Mouse (Mus musculus): ENCODE data around the gene Snx5. TPM values are rescaled to one million over a fixed set of nuclear protein-coding genes. Genes with fewer than 3 reads are reported as not detected.

Snx5 gene
- total and polyA plus RNA-seq, 3 experiments, result 136 to 835 (median 213) TPM

GRCm38 (mm10) chr2:144291600-144292305 lies 21.0 kb upstream of the Snx5 start:
- Histone ChIP-seq H3K4me1 (ENCODE audit: control insufficient read depth in 1 of 2, insufficient read depth in 2 of 2, low read length in 2 of 2) (no peaks in the 10 kb centered on the region), H3K36me3 (ENCODE audit: control insufficient read depth in 1 of 2, insufficient read depth in 2 of 2, low read length in 2 of 2) (no peaks in the 10 kb centered on the region), H3K79me2 (ENCODE audit: control insufficient read depth, insufficient read depth, low read length, poor library complexity) (no peaks in the 10 kb centered on the region), H3K27me3 (ENCODE audit: control insufficient read depth in 1 of 2, insufficient read depth in 2 of 2, low read length in 2 of 2) (no peaks in the 10 kb centered on the region; a peak in 1 of 4 replicates), H3K9ac (ENCODE audit: control insufficient read depth, low read depth, low read length, poor library complexity, severe bottlenecking) (no peak overlapping the region), H3K9me3 (replicated peaks; ENCODE audit: insufficient read depth, low read length) (no peaks in the 10 kb centered on the region), H3K4me3 (ENCODE audit: control insufficient read depth in 1 of 2, insufficient read depth in 1 of 2, low read depth in 2 of 2, low read length in 2 of 2) (no peak overlapping the region), H3K27ac (ENCODE audit: control insufficient read depth, low read depth, low read length) (no peak overlapping the region)
- TF ChIP-seq NRF1 (IDR thresholded peaks at IDR 0.05; ENCODE audit: insufficient read depth, low read depth, low read length, poor library complexity, severe bottlenecking) (no peak), MYB (IDR thresholded peaks at IDR 0.05; ENCODE audit: low read depth, low read length) (no peak), POLR2AphosphoS5 (IDR thresholded peaks at IDR 0.05; ENCODE audit: borderline replicate concordance, low read depth, low read length) (no peak), KAT2A (conservative IDR thresholded peaks at IDR 0.05; ENCODE audit: low read depth, low read length) (no peak), E2F4 (IDR thresholded peaks at IDR 0.05; ENCODE audit: borderline replicate concordance, low read depth, low read length) (no peak), TBP (IDR thresholded peaks at IDR 0.05; ENCODE audit: low read depth, low read length) (no peak), RAD21 (IDR thresholded peaks at IDR 0.05; ENCODE audit: low read depth, low read length) (no peak), ZKSCAN1 (IDR thresholded peaks at IDR 0.05; ENCODE audit: low read depth, low read length) (no peak), MEF2A (IDR thresholded peaks at IDR 0.05; ENCODE audit: extremely low read depth, insufficient replicate concordance, low read depth, low read length, poor library complexity, severe bottlenecking) (no peak)
- no peak for DNase-seq (ENCODE audit: low read depth, low spot score)

- no peaks in the 10 kb centered on the region for H3K4me1 ChIP-seq (ENCODE audit: control insufficient read depth in 1 of 2, insufficient read depth in 2 of 2, low read length in 2 of 2)
- H3K4me3 ChIP-seq (ENCODE audit: control insufficient read depth in 1 of 2, insufficient read depth in 1 of 2, low read depth in 2 of 2, low read length in 2 of 2), result no peak overlapping the region
- no peaks in the 10 kb centered on the region for H3K9me3 ChIP-seq (replicated peaks; ENCODE audit: insufficient read depth, low read length)
- DNase-seq (ENCODE audit: low read depth, low spot score), result no peak
- no peak overlapping the region for H3K27ac ChIP-seq (ENCODE audit: control insufficient read depth, low read depth, low read length)
- no peaks in the 10 kb centered on the region for H3K79me2 ChIP-seq (ENCODE audit: control insufficient read depth, insufficient read depth, low read length, poor library complexity)
- H3K9ac ChIP-seq (ENCODE audit: control insufficient read depth, low read depth, low read length, poor library complexity, severe bottlenecking), result no peak overlapping the region
- no peak for TF ChIP-seq EP300 (IDR thresholded peaks at IDR 0.05; ENCODE audit: low read depth in 1 of 2, low read length in 2 of 2)
- TF ChIP-seq GABPA (IDR thresholded peaks at IDR 0.05; ENCODE audit: low read depth, low read length), result no peak
- TF ChIP-seq ETS1 (IDR thresholded peaks at IDR 0.05; ENCODE audit: low read depth, low read length), result no peak
- no peak for TF ChIP-seq NRF1 (IDR thresholded peaks at IDR 0.05; ENCODE audit: insufficient read depth, low read depth, low read length, poor library complexity, severe bottlenecking)
- TF ChIP-seq NELFE (IDR thresholded peaks at IDR 0.05; ENCODE audit: low read depth, low read length), result no peak
- TF ChIP-seq TCF12 (IDR thresholded peaks at IDR 0.05; ENCODE audit: low read depth, low read length), result no peak
- no peak for TF ChIP-seq MAZ (IDR thresholded peaks at IDR 0.05; ENCODE audit: low read depth, low read length)
- TF ChIP-seq USF2 (IDR thresholded peaks at IDR 0.05; ENCODE audit: borderline replicate concordance in 1 of 2, insufficient read depth in 1 of 2, low read depth in 1 of 2, low read length in 2 of 2), result no peak
- TF ChIP-seq POLR2AphosphoS2 (IDR thresholded peaks at IDR 0.05; ENCODE audit: low read length), result no peak
- TF ChIP-seq JUND (IDR thresholded peaks at IDR 0.05; ENCODE audit: low read depth, low read length), result no peak
- no peaks in the 10 kb centered on the region for H3K36me3 ChIP-seq (ENCODE audit: control insufficient read depth in 1 of 2, insufficient read depth in 2 of 2, low read length in 2 of 2)
- no peaks in the 10 kb centered on the region; a peak in 1 of 4 replicates for H3K27me3 ChIP-seq (ENCODE audit: control insufficient read depth in 1 of 2, insufficient read depth in 2 of 2, low read length in 2 of 2)
Measured at GRCm38 (mm10) chr2:144290321-144290720, 19.6 kb upstream of the Snx5 start.
